Mouse (Mus musculus): ENCODE data around the gene Pofut1.
"Not testable (repeated sequence)": the region's sequence is repeated elsewhere in the genome, so short reads cannot be mapped to it uniquely, and the experiment has no call there.

Gene Pofut1

GRCm38 (mm10) chr2:153238406-153238805 lies 2.9 kb upstream of the Pofut1 start:
- DNase-seq (ENCODE audit: extremely low read depth, insufficient read length, low spot score), result no peak

DNA sequence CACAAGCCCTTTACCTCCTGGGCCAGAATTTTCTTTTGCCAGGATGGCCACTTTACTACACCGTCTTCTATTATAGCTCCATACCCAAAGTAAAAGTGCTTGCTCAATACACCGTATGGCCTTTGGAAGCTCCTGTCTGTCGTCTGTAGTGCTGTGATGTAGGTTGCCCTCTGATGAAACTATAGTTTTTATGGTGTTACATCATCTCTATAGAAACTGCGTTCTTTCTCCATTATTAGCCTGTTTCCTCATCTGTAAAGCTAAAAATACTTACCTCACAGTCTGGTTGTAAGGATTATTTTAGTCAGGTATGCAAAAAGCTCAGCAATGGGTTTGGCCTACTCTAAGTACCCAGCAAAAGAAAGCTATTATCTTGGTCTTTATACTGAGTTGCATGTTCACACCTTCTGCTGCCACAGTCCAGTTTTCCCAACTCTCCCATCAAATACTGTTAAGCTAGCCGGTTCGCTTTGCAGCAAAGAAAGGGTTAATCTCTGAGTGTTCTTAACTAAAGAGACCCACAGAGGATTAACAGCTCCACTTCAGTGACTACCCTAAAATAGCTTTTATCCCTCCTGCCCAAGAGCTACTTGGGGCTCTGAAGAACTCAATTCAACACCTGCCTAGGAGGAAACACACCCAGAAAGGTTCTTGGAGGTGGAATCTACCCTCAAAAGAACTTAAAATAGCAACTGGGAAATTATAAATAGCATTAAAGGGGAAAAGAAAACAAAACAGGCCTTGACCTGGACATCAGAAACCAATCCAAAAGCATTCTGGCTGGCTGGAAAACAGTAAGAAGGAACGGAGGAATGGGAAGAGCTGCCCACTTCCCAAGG lies 2.1 kb upstream of the Pofut1 start:
- DNase-seq (ENCODE audit: extremely low read depth, insufficient read length, low spot score), result no peak

DNA sequence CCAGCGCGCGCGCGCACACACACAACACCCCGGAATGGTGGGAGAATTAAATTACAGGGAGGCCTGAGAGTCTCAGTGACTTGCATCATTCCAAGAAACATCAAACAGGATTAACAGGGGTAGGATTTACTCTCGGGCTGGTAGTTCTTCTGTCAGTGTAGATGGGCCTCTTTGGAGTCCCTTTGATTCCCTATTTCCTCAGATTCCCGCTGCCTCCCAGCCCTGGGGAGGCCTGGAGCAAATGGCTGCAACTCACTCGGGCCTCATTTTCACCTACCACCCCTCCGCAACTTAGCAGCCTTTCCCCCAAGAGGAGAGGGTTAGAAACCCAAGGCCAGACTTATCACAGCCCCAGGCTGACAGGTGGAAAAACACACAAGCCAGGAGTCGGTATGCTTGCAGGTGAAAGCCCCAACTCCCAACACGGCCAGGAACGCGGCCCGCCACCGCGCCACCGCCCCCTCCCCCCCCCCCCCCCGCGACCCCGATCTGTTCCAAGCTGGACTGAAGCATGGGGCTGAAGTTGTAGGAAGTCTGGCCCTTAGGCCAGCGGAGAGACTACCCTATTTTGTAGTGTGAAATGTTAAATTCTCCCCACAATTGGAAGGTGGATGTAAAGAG lies 1.4 kb upstream of the Pofut1 start:
- no peak for DNase-seq (ENCODE audit: extremely low read depth, insufficient read length, low spot score)

DNA sequence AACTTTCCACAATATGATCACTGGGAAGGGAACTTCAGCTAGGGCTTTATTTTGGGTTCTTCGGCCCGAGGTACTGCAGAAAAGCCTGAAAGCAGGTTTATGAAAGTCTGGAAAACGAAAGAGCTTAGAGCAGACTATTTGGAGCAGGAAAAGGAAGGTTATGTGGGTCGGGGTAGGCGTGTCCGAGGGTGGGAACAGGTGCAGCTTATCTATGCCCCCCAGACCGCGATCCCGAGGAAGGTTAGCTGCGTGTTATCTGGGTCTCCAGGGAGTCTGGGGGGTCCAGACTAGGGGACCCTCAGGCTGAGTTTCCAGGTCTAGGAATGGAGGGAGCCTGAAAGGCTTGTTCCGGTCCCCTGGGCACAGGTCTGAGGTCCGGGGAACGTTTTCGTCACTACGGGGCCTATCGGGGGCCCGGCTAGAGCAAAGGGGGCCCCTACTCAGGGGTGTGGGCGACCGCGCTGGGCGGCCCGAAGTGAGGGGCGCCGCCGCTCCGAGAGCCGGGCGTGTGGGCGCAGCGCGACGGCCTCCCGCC lies 565 bp upstream of the Pofut1 start:
- peak; percentile 45 for DNase-seq (ENCODE audit: extremely low read depth, insufficient read length, low spot score)

GRCm38 (mm10) chr2:153242156-153242555 lies 823 bp downstream of the Pofut1 start:
- no peak for DNase-seq (ENCODE audit: extremely low read depth, insufficient read length, low spot score)

DNA sequence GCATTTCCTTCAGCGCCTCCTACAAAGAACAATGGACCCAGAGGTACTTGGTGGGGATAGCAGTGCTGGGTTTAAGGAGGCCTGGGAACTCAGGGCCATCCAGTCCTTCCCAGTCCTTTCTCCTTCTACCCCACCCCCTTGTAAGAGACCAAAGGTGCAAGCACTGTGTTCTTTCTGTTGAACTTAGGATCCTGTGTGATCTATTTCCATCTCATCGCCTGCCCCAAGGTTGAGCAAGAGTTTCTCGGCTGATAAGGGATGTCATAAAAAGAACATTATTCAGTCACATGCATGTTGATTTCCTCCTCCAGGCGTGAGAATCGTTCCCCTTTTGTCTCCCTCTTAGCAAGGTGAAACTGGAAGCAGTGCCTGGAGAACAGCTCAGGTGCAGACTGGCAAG lies 8.4 kb downstream of the Pofut1 start:
- no peak for DNase-seq (ENCODE audit: extremely low read depth, insufficient read length, low spot score)

GRCm38 (mm10) chr2:153256604-153257003 lies 15.3 kb downstream of the Pofut1 start:
- no peak for DNase-seq (ENCODE audit: extremely low read depth, insufficient read length, low spot score)

DNA sequence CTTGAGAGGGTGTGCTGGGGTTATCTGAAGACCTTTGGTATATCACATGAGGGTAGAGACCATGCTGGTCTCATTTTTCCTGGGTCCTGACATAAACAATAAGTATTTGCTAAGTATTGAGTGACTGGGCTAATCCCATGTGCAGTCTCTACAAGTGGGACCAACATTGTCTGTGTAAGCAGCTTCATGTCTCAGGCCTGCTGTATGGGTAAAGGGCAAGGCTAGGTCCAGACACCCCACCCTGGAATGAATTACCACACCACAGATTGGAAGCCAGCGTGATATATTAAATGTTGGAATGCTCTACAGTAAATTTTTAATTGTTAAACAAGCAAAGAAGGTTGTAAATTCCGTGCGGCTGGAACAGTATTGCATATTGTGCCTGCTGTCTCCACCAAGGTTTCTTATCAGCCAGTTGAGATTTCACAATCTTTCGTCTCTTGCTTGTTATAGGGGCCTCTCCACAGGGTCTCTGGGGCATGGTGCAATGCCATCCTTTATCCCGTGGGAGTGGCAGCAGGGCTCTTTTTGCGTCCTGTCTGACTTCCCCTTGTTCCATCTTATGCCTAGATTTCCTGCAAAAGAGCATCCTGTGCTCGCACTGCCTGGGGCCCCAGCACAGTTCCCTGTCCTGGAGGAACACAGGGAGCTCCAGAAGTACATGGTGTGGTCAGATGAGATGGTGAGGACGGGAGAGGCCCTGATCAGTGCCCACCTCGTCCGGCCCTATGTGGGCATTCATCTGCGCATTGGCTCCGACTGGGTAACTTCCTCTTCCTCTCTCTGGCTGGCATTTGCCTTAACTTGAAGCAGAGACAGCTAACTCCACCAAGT lies 17.9 kb downstream of the Pofut1 start:
- DNase-seq (ENCODE audit: extremely low read depth, insufficient read length, low spot score), result no peak

GRCm38 (mm10) chr2:153259864-153260674 lies 18.7 kb downstream of the Pofut1 start:
- DNase-seq (ENCODE audit: extremely low read depth, insufficient read length, low spot score), result no peak

DNA sequence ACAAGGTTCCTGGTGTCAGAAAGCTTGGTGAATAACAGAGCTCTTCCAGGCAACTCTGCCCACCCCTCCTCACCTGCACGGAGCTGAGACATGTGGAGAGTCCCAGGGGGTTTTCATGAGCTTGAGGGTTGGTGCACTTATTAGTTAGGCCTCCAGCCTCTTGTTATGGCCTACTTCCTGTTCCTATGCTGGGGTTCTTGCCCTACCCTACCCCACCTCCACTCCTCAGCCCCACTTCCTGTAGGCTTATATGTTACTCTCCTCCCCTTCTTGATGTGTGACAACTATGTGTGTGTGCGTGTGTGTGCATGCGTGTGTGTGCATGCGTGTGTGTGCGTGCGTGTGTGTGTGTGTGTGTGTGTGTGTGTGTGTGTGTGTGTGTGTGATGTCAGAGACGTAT lies 21.7 kb downstream of the Pofut1 start:
- no peak for DNase-seq (ENCODE audit: extremely low read depth, insufficient read length, low spot score)

GRCm38 (mm10) chr2:153267331-153267730 lies 26.0 kb downstream of the Pofut1 start:
- no peak for DNase-seq (ENCODE audit: extremely low read depth, insufficient read length, low spot score)

DNA sequence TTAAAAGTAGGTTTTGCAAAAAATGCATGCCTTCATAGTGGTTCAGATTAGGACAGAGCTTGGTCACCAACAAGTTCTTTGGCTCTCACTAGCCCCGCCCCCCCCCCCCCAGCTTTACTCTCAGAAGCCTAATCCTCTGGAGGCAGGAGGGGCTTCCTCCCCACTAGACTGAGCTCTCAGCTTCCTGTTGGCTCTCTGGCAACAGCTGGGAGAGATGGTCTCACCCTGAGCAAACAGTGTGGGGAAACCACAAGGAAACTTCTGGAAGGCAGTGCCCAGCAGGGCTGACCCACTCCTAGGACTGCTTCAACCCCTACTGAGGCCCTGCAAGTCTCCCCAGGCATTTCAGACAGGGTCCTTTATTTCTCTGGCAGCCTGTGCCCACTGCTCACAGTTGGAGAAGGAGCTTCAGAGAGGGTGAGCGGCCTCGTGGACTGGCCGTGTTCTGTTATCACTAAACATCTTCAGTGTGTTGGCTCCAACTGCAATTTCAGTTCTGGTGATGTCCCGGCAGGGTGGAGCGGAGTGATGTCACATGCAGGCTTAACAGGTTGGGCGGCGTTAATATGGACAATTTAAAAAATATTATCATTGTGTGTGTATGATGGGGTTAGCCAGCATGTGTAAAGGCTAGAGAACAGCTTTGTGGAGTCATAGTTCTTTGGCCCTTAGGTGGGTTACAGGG lies 29.0 kb downstream of the Pofut1 start:
- DNase-seq (ENCODE audit: extremely low read depth, insufficient read length, low spot score), result not testable (repeated sequence)

DNA sequence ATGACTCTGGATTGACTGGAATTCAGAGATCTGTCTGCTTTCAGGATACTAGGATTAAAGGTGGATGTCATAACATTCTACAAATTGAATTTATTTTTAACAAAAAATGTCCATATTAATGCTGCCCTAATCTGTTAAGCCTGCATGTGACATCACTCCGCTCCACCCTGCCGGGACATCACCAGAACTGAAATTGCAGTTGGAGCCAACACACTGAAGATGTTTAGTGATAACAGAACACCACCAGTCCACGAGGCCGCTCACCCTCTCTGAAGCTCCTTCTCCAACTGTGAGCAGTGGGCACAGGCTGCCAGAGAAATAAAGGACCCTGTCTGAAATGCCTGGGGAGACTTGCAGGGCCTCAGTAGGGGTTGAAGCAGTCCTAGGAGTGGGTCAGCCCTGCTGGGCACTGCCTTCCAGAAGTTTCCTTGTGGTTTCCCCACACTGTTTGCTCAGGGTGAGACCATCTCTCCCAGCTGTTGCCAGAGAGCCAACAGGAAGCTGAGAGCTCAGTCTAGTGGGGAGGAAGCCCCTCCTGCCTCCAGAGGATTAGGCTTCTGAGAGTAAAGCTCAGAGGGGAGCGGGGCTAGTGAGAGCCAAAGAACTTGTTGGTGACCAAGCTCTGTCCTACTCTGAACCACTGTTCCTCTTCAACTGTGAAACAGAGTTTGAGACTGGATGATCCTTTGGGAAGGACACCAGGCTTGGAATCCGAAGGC lies 33.0 kb downstream of the Pofut1 start:
- DNase-seq (ENCODE audit: extremely low read depth, insufficient read length, low spot score), result not testable (repeated sequence)

DNA sequence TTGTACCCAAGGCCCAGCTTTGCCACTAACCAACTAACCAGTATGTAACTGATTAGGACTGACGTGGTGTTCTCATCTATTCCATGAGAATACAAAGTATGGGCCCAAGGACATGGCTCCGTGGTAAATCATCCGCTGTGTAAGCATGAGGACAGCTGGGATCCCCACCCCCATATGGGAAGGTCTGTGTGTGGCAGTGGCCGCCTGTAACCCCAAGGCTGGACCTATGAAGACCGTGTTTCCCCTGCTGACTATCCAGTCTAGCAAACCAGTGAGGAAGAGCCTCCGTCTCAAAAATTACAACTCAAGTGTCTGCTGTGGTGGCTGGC lies 33.5 kb downstream of the Pofut1 start:
- DNase-seq (ENCODE audit: extremely low read depth, insufficient read length, low spot score), result no peak

GRCm38 (mm10) chr2:153275577-153275976 lies 34.2 kb downstream of the Pofut1 start:
- not testable (repeated sequence) for DNase-seq (ENCODE audit: extremely low read depth, insufficient read length, low spot score)

DNA sequence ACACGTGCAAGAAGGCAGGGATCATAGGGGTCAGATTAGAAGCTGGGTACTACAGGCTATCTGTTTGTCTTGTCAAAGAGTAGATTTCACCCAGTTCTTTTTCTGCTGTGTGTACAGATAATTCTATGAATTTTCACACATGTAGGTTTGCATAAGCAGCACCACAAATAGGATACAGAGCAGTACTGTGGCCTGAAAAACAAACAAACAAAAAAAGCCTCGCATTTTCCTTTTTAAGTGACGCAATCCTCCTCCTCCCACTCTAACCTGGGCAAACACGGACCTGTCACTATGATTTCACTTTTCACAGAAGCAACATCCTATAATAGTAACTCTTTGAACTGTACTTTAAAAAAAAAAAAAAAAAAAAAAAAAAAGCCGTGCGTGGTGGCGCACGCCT lies 35.1 kb downstream of the Pofut1 start:
- no peak for DNase-seq (ENCODE audit: extremely low read depth, insufficient read length, low spot score)

DNA sequence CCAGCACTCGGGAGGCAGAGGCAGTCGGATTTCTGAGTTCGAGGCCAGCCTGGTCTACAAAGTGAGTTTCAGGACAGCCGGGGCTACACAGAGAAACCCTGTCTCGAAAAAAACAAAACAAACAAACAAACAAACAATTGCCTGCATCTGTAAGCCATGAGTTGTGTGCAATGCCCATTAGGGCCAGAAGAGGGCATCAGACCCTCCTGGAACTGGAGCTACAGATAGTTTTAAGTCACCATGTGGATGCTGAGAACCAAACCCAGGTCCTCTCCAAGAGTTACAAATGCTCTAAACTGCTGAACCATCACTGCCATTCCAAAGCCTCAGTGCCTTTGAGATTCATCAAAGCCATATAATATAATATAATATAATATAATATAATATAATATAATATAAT lies 35.5 kb downstream of the Pofut1 start:
- DNase-seq (ENCODE audit: extremely low read depth, insufficient read length, low spot score), result not testable (repeated sequence)

- no peak for DNase-seq (ENCODE audit: extremely low read depth, insufficient read length, low spot score)
These were observed 37.0 kb downstream of the Pofut1 start for GRCm38 (mm10) chr2:153278357-153278756.

GRCm38 (mm10) chr2:153283919-153284318 lies 42.6 kb downstream of the Pofut1 start:
- no peak for DNase-seq (ENCODE audit: extremely low read depth, insufficient read length, low spot score)

Measured in 3134 (cell line).